Mouse (Mus musculus) embryonic facial prominence, embryonic 12.5 days (tissue): ENCODE data around the gene Cyp2j6. TPM values are rescaled to one million over a fixed set of nuclear protein-coding genes. Genes with fewer than 3 reads are reported as not detected.
A peak's percentile ranks its signal among the peaks of the same experiment; 100 is the strongest.
"Not testable (repeated sequence)": the region's sequence is repeated elsewhere in the genome, so short reads cannot be mapped to it uniquely, and the experiment has no call there.

Source experiments
- ATAC-seq: fragments of 200-750 bp; cut with Nextera tagmentation; 2 replicates; pipeline ENCODE4 v1.8.0; 2017; ENCODE audit not compliant: insufficient number of reproducible peaks, insufficient read depth, low FRiP score, low TSS enrichment
- H3K27ac ChIP-seq: fragments of 300-500 bp; sonication (generic); 2 replicates; pipeline ENCODE4 v1.5.1; 2016; ENCODE audit warnings: mild to moderate bottlenecking
- H3K27me3 ChIP-seq: fragments of 300-500 bp; sonication (generic); 2 replicates; pipeline ENCODE4 v1.6.1; 2016; ENCODE audit warnings: mild to moderate bottlenecking, moderate library complexity
- H3K36me3 ChIP-seq: fragments of 300-500 bp; sonication (generic); 2 replicates; pipeline ENCODE4 v1.6.1; 2016; ENCODE audit warnings: mild to moderate bottlenecking
- H3K4me1 ChIP-seq: fragments of 300-500 bp; sonication (generic); 2 replicates; pipeline ENCODE4 v1.6.1; 2016
- H3K4me2 ChIP-seq: fragments of 300-500 bp; sonication (generic); replicated peaks from 2 replicates; pipeline ENCODE4 v1.6.1; 2016; ENCODE audit warnings: mild to moderate bottlenecking, moderate library complexity
- H3K4me3 ChIP-seq: fragments of 300-500 bp; sonication (generic); 2 replicates; pipeline ENCODE4 v1.5.1; 2016; ENCODE audit warnings: mild to moderate bottlenecking
- H3K9ac ChIP-seq: fragments of 300-500 bp; sonication (generic); 2 replicates; pipeline ENCODE4 v1.6.1; 2016; ENCODE audit warnings: mild to moderate bottlenecking, moderate library complexity
- H3K9me3 ChIP-seq: fragments of 300-500 bp; sonication (generic); 2 replicates; pipeline ENCODE4 v1.6.1; 2016; ENCODE audit warnings: mild to moderate bottlenecking, moderate library complexity
- WGBS: fragments of 180-500 bp; shearing (Covaris S2); methylation state at CpG from one replicate; pipeline ENCODE4 v1.1.7; 2016; 5-methylcytosine and 5-hydroxymethylcytosine counted together
- polyA plus RNA-seq: library from polyadenylated mRNA; unstranded; fragments of >200 nt; fragmentation: Nextera tagmentation; extraction: Ambion mirVana; gene quantifications from 2 replicates; pipeline ENCODE4 v1.2.1, GENCODE M21; 2016

Cyp2j6 gene
- polyA plus RNA-seq, result 9.1 and 10.7 TPM in 2 replicates

GRCm38 (mm10) chr4:96553133-96553819 lies at the start of gene Cyp2j6:
Gene Cyp2j6, minus strand, starts transcription at chr4:96553661.
- peak; percentile 89 for ATAC-seq
- Histone ChIP-seq H3K9ac (peak within 1 kb of the TSS; percentile 77), H3K4me3 (peak within 1 kb of the TSS; percentile 63), H3K9me3 (no peaks in the 10 kb centered on the region), H3K4me1 (no peaks in the 10 kb centered on the region; the same call in 1 of the 2 replicates), H3K27me3 (no peaks in the 10 kb centered on the region), H3K36me3 (no peaks in the 10 kb centered on the region), H3K4me2 (peak within 1 kb of the TSS; percentile 62), H3K27ac (peak within 1 kb of the TSS; percentile 63)
- WGBS, result 5% methylated on average over 15 of the region's 16 CpGs

GRCm38 (mm10) chr4:96591791-96592150 lies 38.3 kb upstream of the Cyp2j6 start:
- 0 out of 2 replicates have a peak overlapping the region, but pooled peaks have one; percentile 8 for H3K27ac ChIP-seq

GRCm38 (mm10) chr4:96590911-96591790 lies 37.7 kb upstream of the Cyp2j6 start, which contains the start of gene Cyp2j9:
Gene Cyp2j9, minus strand, starts transcription at chr4:96591578.
- H3K4me3 ChIP-seq, result peak within 1 kb of the TSS; percentile 33
- no peaks in the 10 kb centered on the region for H3K4me1 ChIP-seq
- 7% methylated on average over 18 of the region's 18 CpGs for WGBS
- peak within 1 kb of the TSS; percentile 40 for H3K9ac ChIP-seq
- H3K27ac ChIP-seq, result peak within 1 kb of the TSS; percentile 8; the same call in 1 of the 2 replicates
- peak within 1 kb of the TSS; percentile 55 for H3K4me2 ChIP-seq
- H3K9me3 ChIP-seq, result no peaks in the 10 kb centered on the region
- peak; percentile 86 for ATAC-seq
- H3K36me3 ChIP-seq, result no peaks in the 10 kb centered on the region
- H3K27me3 ChIP-seq, result no peaks in the 10 kb centered on the region

More at GRCm38 (mm10) chr4:96591791-96592150, 38.3 kb upstream of the Cyp2j6 start:
- peak; percentile 58; the same call in 1 of the 2 replicates for ATAC-seq
- WGBS, result 34% methylated on average over 4 of the region's 4 CpGs
- Histone ChIP-seq H3K4me1 (no peaks in the 10 kb centered on the region), H3K4me2 (peak overlapping the region; percentile 55), H3K27me3 (no peaks in the 10 kb centered on the region), H3K9me3 (no peaks in the 10 kb centered on the region), H3K9ac (no peak overlapping the region), H3K4me3 (peak overlapping the region; percentile 33; the same call in 1 of the 2 replicates), H3K36me3 (no peaks in the 10 kb centered on the region)

DNA sequence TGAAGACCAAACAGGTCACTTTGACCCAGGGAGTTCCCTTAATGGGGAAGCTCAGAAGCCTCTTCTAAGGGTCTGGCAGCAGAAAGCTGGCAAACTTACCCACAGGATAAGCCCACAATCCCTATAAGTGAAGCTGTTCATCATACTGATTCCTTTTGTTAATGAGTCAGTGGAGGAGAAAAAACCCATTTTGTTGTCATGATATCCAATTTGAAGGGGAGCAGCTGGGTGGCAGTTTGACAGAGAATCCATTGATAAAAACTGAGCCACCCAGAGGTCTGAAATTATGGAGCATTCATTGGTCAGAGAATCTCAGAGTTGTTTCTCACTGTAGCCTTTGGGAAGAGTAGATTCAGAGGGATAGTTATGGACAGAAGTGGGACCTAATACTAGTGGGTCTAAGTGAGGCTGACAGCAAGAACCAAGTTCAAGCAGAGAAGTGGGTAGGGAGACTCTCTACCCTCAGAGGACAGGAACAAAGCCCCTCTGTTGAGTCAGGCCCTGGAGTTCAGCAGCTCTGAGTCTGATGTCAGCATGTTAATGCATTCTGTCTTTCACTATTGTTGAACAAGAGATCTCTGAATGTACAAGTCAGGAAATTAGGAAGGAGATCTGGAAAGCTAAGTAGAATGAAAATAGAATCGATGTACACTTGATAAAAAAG lies 28.1 kb upstream of the Cyp2j6 start:
- 75% methylated on average over 1 of the region's 1 CpGs for WGBS
- H3K27ac ChIP-seq, result no peak overlapping the region
- no peaks in the 10 kb centered on the region for H3K9me3 ChIP-seq
- peak; percentile 41; the same call in 1 of the 2 replicates for ATAC-seq
- H3K4me2 ChIP-seq, result no peak overlapping the region
- H3K27me3 ChIP-seq, result no peaks in the 10 kb centered on the region
- H3K9ac ChIP-seq, result no peak overlapping the region
- H3K36me3 ChIP-seq, result no peaks in the 10 kb centered on the region
- no peaks in the 10 kb centered on the region for H3K4me1 ChIP-seq
- H3K4me3 ChIP-seq, result no peak overlapping the region

- H3K9me3 ChIP-seq, H3K4me2 ChIP-seq, H3K4me3 ChIP-seq, H3K36me3 ChIP-seq, H3K27ac ChIP-seq, H3K9ac ChIP-seq, H3K4me1 ChIP-seq, H3K27me3 ChIP-seq, ATAC-seq: not testable (repeated sequence)
- WGBS, result 56% methylated on average over 6 of the region's 6 CpGs
These were observed 26.9 kb upstream of the Cyp2j6 start for GRCm38 (mm10) chr4:96580351-96580750.

GRCm38 (mm10) chr4:96569442-96569841 lies 16.0 kb upstream of the Cyp2j6 start:
- H3K36me3 ChIP-seq, result no peaks in the 10 kb centered on the region
- no peak overlapping the region for H3K9ac ChIP-seq
- WGBS, result 57% methylated on average over 3 of the region's 3 CpGs
- H3K4me2 ChIP-seq, result no peak overlapping the region
- no peaks in the 10 kb centered on the region for H3K27me3 ChIP-seq
- no peak for ATAC-seq
- H3K27ac ChIP-seq, result no peak overlapping the region
- H3K9me3 ChIP-seq, result no peaks in the 10 kb centered on the region
- no peaks in the 10 kb centered on the region for H3K4me1 ChIP-seq
- no peak overlapping the region for H3K4me3 ChIP-seq

GRCm38 (mm10) chr4:96567988-96568387 lies 14.5 kb upstream of the Cyp2j6 start:
- no peaks in the 10 kb centered on the region for H3K4me1 ChIP-seq
- no peak overlapping the region for H3K4me2 ChIP-seq
- no peak overlapping the region for H3K4me3 ChIP-seq
- no peaks in the 10 kb centered on the region for H3K36me3 ChIP-seq
- no peak for ATAC-seq
- no peaks in the 10 kb centered on the region for H3K9me3 ChIP-seq
- 67% methylated on average over 1 of the region's 1 CpGs for WGBS
- no peak overlapping the region for H3K9ac ChIP-seq
- H3K27ac ChIP-seq, result no peak overlapping the region
- H3K27me3 ChIP-seq, result no peaks in the 10 kb centered on the region

GRCm38 (mm10) chr4:96565808-96566207 lies 12.3 kb upstream of the Cyp2j6 start:
- Histone ChIP-seq H3K4me2 (no peak overlapping the region), H3K27me3 (no peaks in the 10 kb centered on the region), H3K9me3 (no peaks in the 10 kb centered on the region), H3K36me3 (no peaks in the 10 kb centered on the region), H3K4me1 (no peaks in the 10 kb centered on the region), H3K27ac (no peak overlapping the region), H3K4me3 (no peak overlapping the region), H3K9ac (no peak overlapping the region)
- ATAC-seq, result no peak

GRCm38 (mm10) chr4:96560464-96560863 lies 7.0 kb upstream of the Cyp2j6 start:
- ATAC-seq, result no peak
- no peak overlapping the region for H3K4me2 ChIP-seq
- no peaks in the 10 kb centered on the region for H3K36me3 ChIP-seq
- WGBS, result 96% methylated on average over 1 of the region's 1 CpGs
- no peaks in the 10 kb centered on the region for H3K4me1 ChIP-seq
- no peak overlapping the region for H3K4me3 ChIP-seq
- no peaks in the 10 kb centered on the region for H3K9me3 ChIP-seq
- no peak overlapping the region for H3K9ac ChIP-seq
- H3K27me3 ChIP-seq, result no peaks in the 10 kb centered on the region
- H3K27ac ChIP-seq, result no peak overlapping the region

- Histone ChIP-seq H3K4me2 (no peak overlapping the region), H3K4me3 (no peak overlapping the region), H3K27me3 (no peaks in the 10 kb centered on the region), H3K36me3 (no peaks in the 10 kb centered on the region), H3K27ac (no peak overlapping the region), H3K9me3 (no peaks in the 10 kb centered on the region), H3K4me1 (no peaks in the 10 kb centered on the region), H3K9ac (no peak overlapping the region)
- ATAC-seq, result no peak
- 74% methylated on average over 1 of the region's 1 CpGs for WGBS
These were observed 6.3 kb upstream of the Cyp2j6 start for GRCm38 (mm10) chr4:96559781-96560180.

DNA sequence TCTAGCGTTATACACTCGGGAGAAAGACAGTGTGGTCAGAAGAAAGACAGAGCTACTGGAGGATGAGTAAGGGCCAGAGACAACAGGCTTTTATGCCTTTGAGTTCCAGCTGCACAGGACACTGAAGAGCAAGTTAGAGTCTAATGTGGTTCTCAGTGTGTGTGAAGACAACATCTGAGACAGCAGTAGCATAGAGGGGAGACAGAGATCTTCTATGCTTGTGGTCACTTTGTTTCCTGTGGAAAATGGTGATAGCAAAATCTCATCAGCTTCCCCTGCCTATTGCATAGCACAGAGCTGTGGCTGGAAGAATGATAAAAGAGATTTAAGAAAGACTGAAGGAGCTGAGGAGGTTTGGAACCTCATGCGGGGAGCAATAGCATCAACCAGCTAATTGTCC lies 1.8 kb downstream of the Cyp2j6 start:
- H3K4me1 ChIP-seq, result no peaks in the 10 kb centered on the region; the same call in 1 of the 2 replicates
- no peak overlapping the region for H3K4me3 ChIP-seq
- H3K4me2 ChIP-seq, result peak overlapping the region; percentile 28
- H3K9ac ChIP-seq, result no peak overlapping the region
- no peaks in the 10 kb centered on the region for H3K9me3 ChIP-seq
- H3K36me3 ChIP-seq, result no peaks in the 10 kb centered on the region
- no peak overlapping the region for H3K27ac ChIP-seq
- ATAC-seq, result no peak
- H3K27me3 ChIP-seq, result no peaks in the 10 kb centered on the region
- 90% methylated on average over 3 of the region's 3 CpGs for WGBS
